ENCODE assay signal across 8 mouse cellular contexts in genomic region chr11:73176608-73177508, GRCm38 (mm10). TPM values are rescaled to one million over a fixed set of nuclear protein-coding genes. Genes with fewer than 3 reads are reported as not detected.
DNase-seq lines count a peak whose midpoint lies in the region; ATAC-seq and TF ChIP-seq lines count a peak whose summit lies in the region.

Emc6 (minus strand) TSS chr11:73177037.
Tax1bp3 (plus strand) TSS chr11:73177083.

- H3K9ac ChIP-seq in kidney, embryonic 15.5 days, result peak within 1 kb of the TSS; percentile 79

- ATAC-seq in kidney, embryonic 15.5 days (replicated peaks; ENCODE audit: low FRiP score), result peak; percentile 98
- ATAC-seq in monocyte, adult 5-6 weeks (replicated peaks; ENCODE audit: insufficient number of reproducible peaks, low FRiP score, low TSS enrichment, poor library complexity, severe bottlenecking), result peak; percentile 94

- H3K9me3 ChIP-seq in heart, embryonic 10.5 days, result no peaks in the 10 kb centered on the region
- H3K9me3 ChIP-seq in kidney, embryonic 15.5 days (replicated peaks), result no peaks in the 10 kb centered on the region

- peak within 1 kb of the TSS; percentile 78 for H3K27ac ChIP-seq in bone marrow macrophage, adult 2 months (ENCODE audit: insufficient read depth, low read depth, low read length)
- peak within 1 kb of the TSS; percentile 93 for H3K27ac ChIP-seq in embryonic fibroblast, embryonic 13.5 days (ENCODE audit: insufficient read depth, low read length)
- H3K27ac ChIP-seq in heart, embryonic 10.5 days, result peak within 1 kb of the TSS; percentile 97
- H3K27ac ChIP-seq in kidney, embryonic 15.5 days, result peak within 1 kb of the TSS; percentile 97

- under 1% methylated on average over 81 of the region's 81 CpGs for WGBS in heart, embryonic 10.5 days
- under 1% methylated on average over 81 of the region's 81 CpGs for WGBS in kidney, embryonic 15.5 days

- TF ChIP-seq POLR2A in bone marrow macrophage, adult 2 months (IDR thresholded peaks at IDR 0.05; ENCODE audit: borderline replicate concordance, low read depth, low read length), result 0 out of 2 replicates have a peak, but pooled peaks have one; percentile 60
- peak; percentile 70 for TF ChIP-seq POLR2A in embryonic fibroblast, embryonic 13.5 days (IDR thresholded peaks at IDR 0.05; ENCODE audit: low read depth, low read length)

- H3K4me1 ChIP-seq in bone marrow macrophage, adult 2 months (ENCODE audit: control insufficient read depth, insufficient read depth, low read length), result peaks cover 12% of the 10 kb centered on the region
- peaks cover 2% of the 10 kb centered on the region for H3K4me1 ChIP-seq in embryonic fibroblast, embryonic 13.5 days (ENCODE audit: control insufficient read depth, insufficient read depth, low read length)
- peaks cover 31% of the 10 kb centered on the region for H3K4me1 ChIP-seq in heart, embryonic 10.5 days
- H3K4me1 ChIP-seq in kidney, embryonic 15.5 days, result peaks cover 43% of the 10 kb centered on the region

- no peak for TF ChIP-seq CTCF in bone marrow macrophage, adult 2 months (IDR thresholded peaks at IDR 0.05; ENCODE audit: low read depth, low read length)
- no peak for TF ChIP-seq CTCF in embryonic fibroblast, embryonic 13.5 days (IDR thresholded peaks at IDR 0.05; ENCODE audit: borderline replicate concordance, insufficient read depth, low read length)

- H3K27me3 ChIP-seq in heart, embryonic 10.5 days (ENCODE audit: insufficient read depth, poor library complexity, severe bottlenecking), result no peaks in the 10 kb centered on the region
- no peaks in the 10 kb centered on the region for H3K27me3 ChIP-seq in kidney, embryonic 15.5 days

- peak within 1 kb of the TSS; percentile 72 for H3K4me2 ChIP-seq in kidney, embryonic 15.5 days

- DNase-seq in A20 (ENCODE audit: low read depth, low spot score), result peak; percentile 97
- peak; percentile 99 for DNase-seq in heart, embryonic 10.5 days (ENCODE audit: low spot score)
- peak; percentile 97 for DNase-seq in liver
- peak; percentile 97 to 98 for DNase-seq in spleen, postnatal 4 days (ENCODE audit: low spot score in 2 of 2)

- peaks cover 36% of the 10 kb centered on the region for H3K36me3 ChIP-seq in heart, embryonic 10.5 days
- H3K36me3 ChIP-seq in kidney, embryonic 15.5 days, result peaks cover 37% of the 10 kb centered on the region

- peak within 1 kb of the TSS; percentile 99 for H3K4me3 ChIP-seq in bone marrow macrophage, adult 2 months (ENCODE audit: insufficient read depth, low read length)
- peak within 1 kb of the TSS; percentile 98 for H3K4me3 ChIP-seq in embryonic fibroblast, embryonic 13.5 days (ENCODE audit: insufficient read depth, low read length)
- H3K4me3 ChIP-seq in heart, embryonic 10.5 days, result peak within 1 kb of the TSS; percentile 97
- peak within 1 kb of the TSS; percentile 83 for H3K4me3 ChIP-seq in kidney, embryonic 15.5 days (replicated peaks)

RNA-seq across cellular contexts. Expression of gene Emc6, which starts in this region (rescaled TPM):
- 41.3 and 43.1 TPM in 2 replicates for polyA plus RNA-seq in bone marrow macrophage, adult 2 months (2012; ENCODE audit: insufficient read depth, insufficient read length, missing spikeins)
- polyA plus RNA-seq in embryonic fibroblast, embryonic 13.5 days (2011; ENCODE audit: insufficient read length, low read depth, missing spikeins), result 37.9 and 40.7 TPM in 2 replicates
- 107 and 126 TPM in 2 replicates for polyA plus RNA-seq in heart, embryonic 10.5 days (2016; fragmentation: Nextera tagmentation; extraction: Ambion mirVana)
- polyA plus RNA-seq in kidney, embryonic 15.5 days (2015; fragmentation: Nextera tagmentation; extraction: Ambion mirVana), result 121 and 131 TPM in 2 replicates
- total RNA-seq in monocyte, adult 5-6 weeks (2017), result 28.3 to 33.4 TPM (median 32.5 TPM) in 3 replicates

RNA-seq across cellular contexts. Expression of gene Tax1bp3, which starts in this region (rescaled TPM):
- polyA plus RNA-seq in bone marrow macrophage, adult 2 months (2012; ENCODE audit: insufficient read depth, insufficient read length, missing spikeins), result 35.4 and 37.3 TPM in 2 replicates
- 129 and 131 TPM in 2 replicates for polyA plus RNA-seq in embryonic fibroblast, embryonic 13.5 days (2011; ENCODE audit: insufficient read length, low read depth, missing spikeins)
- polyA plus RNA-seq in heart, embryonic 10.5 days (2016; fragmentation: Nextera tagmentation; extraction: Ambion mirVana), result 249 and 253 TPM in 2 replicates
- polyA plus RNA-seq in kidney, embryonic 15.5 days (2015; fragmentation: Nextera tagmentation; extraction: Ambion mirVana), result 202 and 204 TPM in 2 replicates
- 14.2 to 15.7 TPM (median 14.6 TPM) in 3 replicates for total RNA-seq in monocyte, adult 5-6 weeks (2017)

Comparison
In these comparisons a context has a peak if more than half of its experiments do, and no peak if none do; other contexts are left out.
1. Peak in every context shown above with its lines: DNase-seq, ATAC-seq, H3K4me3 ChIP-seq and H3K27ac ChIP-seq.